Mouse (Mus musculus) ES-Bruce4 (cell line): Measurements from ENCODE around the gene Dtx2. TPM values are rescaled to one million over a fixed set of nuclear protein-coding genes. Genes with fewer than 3 reads are reported as not detected.

ENCODE experiments used
- H3K27ac ChIP-seq: 2 replicates; pipeline ENCODE4 v1.5.1; 2012; ENCODE audit warnings: low read length, inconsistent platforms; ENCODE audit not compliant: insufficient read depth
- H3K27me3 ChIP-seq: 2 replicates; pipeline ENCODE4 v1.6.1; 2012; ENCODE audit warnings: mild to moderate bottlenecking, low read length, inconsistent platforms; ENCODE audit not compliant: control insufficient read depth, poor library complexity, insufficient read depth, severe bottlenecking
- H3K36me3 ChIP-seq: 2 replicates; pipeline ENCODE4 v1.6.1; 2012; ENCODE audit warnings: inconsistent platforms, mild to moderate bottlenecking, low read length, moderate library complexity; ENCODE audit not compliant: control insufficient read depth, poor library complexity, insufficient read depth, severe bottlenecking
- H3K4me1 ChIP-seq: one replicate; pipeline ENCODE4 v1.8.1; 2011; ENCODE audit warnings: low read length; ENCODE audit not compliant: control insufficient read depth, insufficient read depth
- H3K4me3 ChIP-seq: 2 replicates; pipeline ENCODE4 v1.5.1; 2011; ENCODE audit warnings: low read depth, mild to moderate bottlenecking, low read length
- H3K9ac ChIP-seq: 2 replicates; pipeline ENCODE4 v1.6.1; 2012; ENCODE audit warnings: low read depth, mild to moderate bottlenecking, inconsistent platforms; ENCODE audit not compliant: poor library complexity, severe bottlenecking
- H3K9me3 ChIP-seq: replicated peaks from 2 replicates; pipeline ENCODE4 v1.6.1; 2012; ENCODE audit warnings: mild to moderate bottlenecking, low read length, inconsistent platforms; ENCODE audit not compliant: control insufficient read depth, poor library complexity, insufficient read depth, severe bottlenecking
- CTCF ChIP-seq: IDR thresholded peaks from one replicate; pipeline ENCODE4 v1.8.1; 2011; ENCODE audit warnings: low read depth, low read length
- EP300 ChIP-seq: IDR thresholded peaks from 2 replicates; pipeline ENCODE4 v1.6.1; 2011; ENCODE audit warnings: low read depth, low read length; ENCODE audit not compliant: insufficient read depth
- POLR2A ChIP-seq: IDR thresholded peaks from one replicate; pipeline ENCODE4 v1.8.1; 2011; ENCODE audit warnings: low read length; ENCODE audit not compliant: insufficient read depth
- polyA plus RNA-seq: library from polyadenylated mRNA; stranded (reverse); fragments of >200 nt; gene quantifications from 2 replicates; pipeline ENCODE4 v1.2.4, GENCODE M21; 2011; ENCODE audit warnings: low read depth; ENCODE audit not compliant: missing spikeins, insufficient read depth, insufficient read length

The Dtx2 gene
- polyA plus RNA-seq, 1 experiment: 23.7 TPM

GRCm38 (mm10) chr5:135996162-135996561, 1.6 kb downstream of the Dtx2 start:
- peaks cover 5% of the 10 kb centered on the region; the same call in 1 of the 2 replicates for H3K36me3 ChIP-seq
- no peak overlapping the region for H3K4me3 ChIP-seq
- no peak for TF ChIP-seq EP300
- no peaks in the 10 kb centered on the region for H3K27me3 ChIP-seq
- H3K9me3 ChIP-seq: no peaks in the 10 kb centered on the region
- no peak overlapping the region for H3K9ac ChIP-seq
- H3K4me1 ChIP-seq: no peaks in the 10 kb centered on the region
- H3K27ac ChIP-seq: no peak overlapping the region

GRCm38 (mm10) chr5:136001222-136001621, 6.6 kb downstream of the Dtx2 start:
- H3K9me3 ChIP-seq: no peaks in the 10 kb centered on the region
- peaks cover 2% of the 10 kb centered on the region for H3K4me1 ChIP-seq
- TF ChIP-seq CTCF: no peak
- no peak for TF ChIP-seq EP300
- no peak for TF ChIP-seq POLR2A
- peak overlapping the region; percentile 78 for H3K27ac ChIP-seq
- no peak overlapping the region for H3K9ac ChIP-seq
- no peak overlapping the region for H3K4me3 ChIP-seq
- H3K36me3 ChIP-seq: peaks cover 5% of the 10 kb centered on the region; the same call in 1 of the 2 replicates
- H3K27me3 ChIP-seq: no peaks in the 10 kb centered on the region

GRCm38 (mm10) chr5:136002325-136002724, 7.7 kb downstream of the Dtx2 start:
- TF ChIP-seq POLR2A (no peak), CTCF (no peak), EP300 (peak; percentile 73; the same call in 1 of the 2 replicates)
- Histone ChIP-seq H3K36me3 (peaks cover 3% of the 10 kb centered on the region; the same call in 1 of the 2 replicates), H3K27ac (peak overlapping the region; percentile 78)

GRCm38 (mm10) chr5:136002751-136003151, 8.2 kb downstream of the Dtx2 start:
- H3K9ac ChIP-seq: no peak overlapping the region
- TF ChIP-seq EP300 (no peak), CTCF (no peak), POLR2A (no peak)
- no peak overlapping the region for H3K4me3 ChIP-seq
- peak overlapping the region; percentile 78 for H3K27ac ChIP-seq
- peaks cover 2% of the 10 kb centered on the region for H3K4me1 ChIP-seq
- H3K36me3 ChIP-seq: peaks cover 3% of the 10 kb centered on the region; the same call in 1 of the 2 replicates
- H3K9me3 ChIP-seq: peaks cover 7% of the 10 kb centered on the region; the same call in 1 of the 2 replicates
- H3K27me3 ChIP-seq: no peaks in the 10 kb centered on the region

More at GRCm38 (mm10) chr5:136002325-136002724, 7.7 kb downstream of the Dtx2 start:
- no peak overlapping the region for H3K4me3 ChIP-seq
- peaks cover 2% of the 10 kb centered on the region for H3K4me1 ChIP-seq
- H3K27me3 ChIP-seq: no peaks in the 10 kb centered on the region
- H3K9me3 ChIP-seq: peaks cover 6% of the 10 kb centered on the region; the same call in 1 of the 2 replicates
- no peak overlapping the region for H3K9ac ChIP-seq

- Histone ChIP-seq H3K4me1 (peaks cover 2% of the 10 kb centered on the region), H3K9me3 (peaks cover 7% of the 10 kb centered on the region; the same call in 1 of the 2 replicates), H3K27me3 (no peaks in the 10 kb centered on the region), H3K27ac (no peak overlapping the region), H3K9ac (no peak overlapping the region), H3K36me3 (no peaks in the 10 kb centered on the region), H3K4me3 (no peak overlapping the region)
- TF ChIP-seq CTCF (no peak), EP300 (no peak), POLR2A (no peak)
Observed at GRCm38 (mm10) chr5:136004537-136004936, 9.9 kb downstream of the Dtx2 start.

GRCm38 (mm10) chr5:136007745-136008144, 13.1 kb downstream of the Dtx2 start:
- no peak for TF ChIP-seq CTCF
- no peak for TF ChIP-seq POLR2A
- TF ChIP-seq EP300: no peak
- Histone ChIP-seq H3K4me1 (peaks cover 2% of the 10 kb centered on the region), H3K9ac (no peak overlapping the region), H3K27me3 (no peaks in the 10 kb centered on the region), H3K36me3 (peaks cover 6% of the 10 kb centered on the region), H3K27ac (no peak overlapping the region), H3K9me3 (peaks cover 7% of the 10 kb centered on the region; the same call in 1 of the 2 replicates), H3K4me3 (no peak overlapping the region)
